Mouse (Mus musculus) brown adipose tissue, adult 24 weeks (tissue): ENCODE results near the gene Dpp8. TPM values are rescaled to one million over a fixed set of nuclear protein-coding genes. Genes with fewer than 3 reads are reported as not detected.

Source experiments
- H3K27ac ChIP-seq: fragments of 200-500 bp; replicated peaks from 2 replicates; pipeline ENCODE4 v1.5.1; 2012; ENCODE audit warnings: low read depth, mild to moderate bottlenecking, low read length
- H3K4me1 ChIP-seq: fragments of 200-500 bp; 2 replicates; pipeline ENCODE4 v1.6.1; 2012; ENCODE audit warnings: low read length, mixed read lengths; ENCODE audit not compliant: control insufficient read depth, insufficient read depth, insufficient read length
- H3K4me3 ChIP-seq: fragments of 200-500 bp; 2 replicates; pipeline ENCODE4 v1.5.1; 2012; ENCODE audit warnings: low read depth, mild to moderate bottlenecking, low read length, moderate library complexity; ENCODE audit not compliant: insufficient read depth
- polyA plus RNA-seq: library from polyadenylated mRNA; stranded (reverse); fragments of >200 nt; gene quantifications from 2 replicates; pipeline ENCODE4 v1.2.4, GENCODE M21; 2012; ENCODE audit not compliant: missing spikeins, insufficient read depth, insufficient read length

Gene Dpp8
- polyA plus RNA-seq, 1 experiment = 55.5 TPM

DNA sequence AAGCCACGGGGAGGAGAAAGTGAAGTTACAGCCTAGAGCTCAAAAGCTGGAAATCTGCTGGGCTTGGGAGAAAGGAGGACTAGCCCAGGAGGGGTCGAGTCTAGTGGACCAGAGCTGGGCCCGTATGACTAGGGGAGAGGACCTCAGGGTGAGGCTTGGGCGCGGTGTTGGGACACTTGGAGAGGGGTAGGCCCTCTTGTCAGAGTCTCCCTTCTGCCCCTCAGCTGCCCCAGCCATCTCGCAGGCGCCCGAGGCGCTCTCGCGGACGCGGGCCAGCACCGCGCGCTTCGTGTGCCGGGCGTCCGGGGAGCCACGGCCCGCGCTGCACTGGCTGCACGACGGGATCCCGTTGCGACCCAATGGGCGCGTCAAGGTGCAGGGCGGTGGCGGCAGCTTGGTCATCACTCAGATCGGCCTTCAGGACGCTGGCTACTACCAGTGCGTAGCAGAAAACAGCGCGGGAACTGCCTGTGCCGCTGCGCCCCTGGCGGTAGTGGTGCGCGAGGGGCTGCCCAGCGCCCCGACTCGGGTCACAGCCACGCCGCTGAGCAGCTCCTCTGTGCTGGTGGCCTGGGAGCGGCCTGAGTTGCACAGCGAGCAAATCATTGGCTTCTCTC, 91.4 kb downstream of the Dpp8 start:
- peak overlapping the region; percentile 41; the same call in 1 of the 2 replicates for H3K4me3 ChIP-seq
- no peak overlapping the region for H3K27ac ChIP-seq
- H3K4me1 ChIP-seq = no peaks in the 10 kb centered on the region

DNA sequence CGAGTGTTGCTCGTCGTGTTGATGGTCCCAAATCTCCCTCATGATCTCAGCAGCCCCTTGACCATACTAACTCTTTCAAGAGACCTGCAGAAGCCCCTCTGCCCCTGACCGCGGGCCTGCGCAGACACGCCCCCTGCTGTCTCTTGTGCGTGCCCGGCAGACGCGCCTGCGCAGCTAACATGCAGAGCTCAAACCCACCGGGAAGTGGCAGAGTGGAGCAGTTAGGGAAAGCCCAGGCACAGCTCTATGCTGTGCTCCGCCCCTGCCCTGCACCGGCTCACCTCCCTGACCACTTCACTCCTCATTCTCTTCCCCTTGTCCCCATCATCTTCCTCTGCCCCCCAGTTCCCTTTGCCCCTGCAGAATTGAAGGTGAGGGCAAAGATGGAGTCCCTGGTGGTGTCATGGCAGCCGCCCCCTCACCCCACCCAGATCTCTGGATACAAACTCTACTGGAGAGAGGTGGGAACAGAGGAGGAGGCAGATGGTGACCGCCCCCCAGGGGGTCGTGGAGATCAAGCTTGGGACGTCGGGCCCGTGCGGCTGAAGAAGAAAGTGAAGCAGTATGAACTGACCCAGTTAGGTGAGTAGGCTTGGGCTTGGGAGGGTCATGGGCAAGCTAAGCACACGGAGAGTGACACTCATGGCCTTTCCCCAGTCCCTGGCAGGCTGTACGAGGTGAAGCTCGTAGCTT, 96.1 kb downstream of the Dpp8 start:
- H3K4me1 ChIP-seq = no peaks in the 10 kb centered on the region
- no peak overlapping the region for H3K4me3 ChIP-seq
- no peak overlapping the region for H3K27ac ChIP-seq

DNA sequence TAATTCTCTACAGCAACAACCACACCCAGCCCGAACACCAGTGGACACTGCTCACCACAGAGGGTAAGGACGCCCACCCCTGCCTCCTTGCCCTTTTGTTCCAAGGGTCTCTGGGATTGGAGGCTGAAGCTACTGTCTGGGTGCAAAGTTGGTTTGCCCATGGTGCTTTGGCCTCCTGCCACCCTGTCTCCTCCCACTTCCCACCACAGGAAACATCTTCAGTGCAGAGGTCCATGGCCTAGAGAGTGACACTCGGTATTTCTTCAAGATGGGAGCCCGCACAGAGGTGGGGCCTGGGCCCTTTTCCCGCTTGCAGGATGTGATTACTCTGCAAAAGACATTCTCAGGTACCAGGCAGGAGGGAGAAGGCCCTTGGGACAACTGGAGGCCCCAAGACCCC, 99.5 kb downstream of the Dpp8 start:
- Histone ChIP-seq H3K4me1 (no peaks in the 10 kb centered on the region), H3K4me3 (no peak overlapping the region), H3K27ac (no peak overlapping the region)

Other genes with a start within 250 kb of the Dpp8 start
- gene Dennd4a, start 221.1 kb upstream of the Dpp8 start, polyA plus RNA-seq = 11.0 and 24.6 TPM in 2 replicates
- gene Slc24a1, start 80.8 kb upstream of the Dpp8 start, polyA plus RNA-seq = not detected in 2 replicates
- gene Ints14, start 71.5 kb upstream of the Dpp8 start, polyA plus RNA-seq = 14.5 and 21.2 TPM in 2 replicates
- 16.4 and 16.9 TPM in 2 replicates for gene Hacd3, start 10.7 kb upstream of the Dpp8 start, polyA plus RNA-seq
- gene Igdcc4, start 69.1 kb downstream of the Dpp8 start, polyA plus RNA-seq = 0.55 and 0.71 TPM in 2 replicates
- gene Igdcc3, start 108.8 kb downstream of the Dpp8 start, polyA plus RNA-seq = not detected in 2 replicates
- 11.9 and 16.2 TPM in 2 replicates for gene Parp16, start 162.9 kb downstream of the Dpp8 start, polyA plus RNA-seq
- 1.2 and 3.1 TPM in 2 replicates for gene Cilp, start 232.8 kb downstream of the Dpp8 start, polyA plus RNA-seq